Mouse (Mus musculus): Measurements from ENCODE around the gene Ano10. TPM values are rescaled to one million over a fixed set of nuclear protein-coding genes. Genes with fewer than 3 reads are reported as not detected.

Ano10 gene
- polyA plus RNA-seq, 1 experiment from 2014 or later, result 38.8 TPM

GRCm38 (mm10) chr9:122288416-122288815 is 5.8 kb downstream of the Ano10 start:
- Histone ChIP-seq H3K4me2 (replicated peaks) (no peak overlapping the region), H3K9me3 (replicated peaks) (no peaks in the 10 kb centered on the region), H3K27me3 (no peaks in the 10 kb centered on the region), H3K36me3 (no peaks in the 10 kb centered on the region), H3K4me3 (replicated peaks) (no peak overlapping the region), H3K4me1 (peaks cover 13% of the 10 kb centered on the region), H3K9ac (no peak overlapping the region), H3K27ac (replicated peaks) (no peak overlapping the region)
- 67% methylated on average over 3 of the region's 3 CpGs for WGBS
- no peak for ATAC-seq (ENCODE audit: insufficient number of reproducible peaks, low FRiP score, low TSS enrichment, low read depth)

GRCm38 (mm10) chr9:122287526-122287925 is 6.7 kb downstream of the Ano10 start:
- Histone ChIP-seq H3K27me3 (no peaks in the 10 kb centered on the region), H3K4me2 (replicated peaks) (no peak overlapping the region), H3K9me3 (replicated peaks) (no peaks in the 10 kb centered on the region), H3K4me1 (peaks cover 7% of the 10 kb centered on the region), H3K36me3 (no peaks in the 10 kb centered on the region), H3K9ac (no peak overlapping the region), H3K27ac (replicated peaks) (no peak overlapping the region), H3K4me3 (replicated peaks) (no peak overlapping the region)
- ATAC-seq (ENCODE audit: insufficient number of reproducible peaks, low FRiP score, low TSS enrichment, low read depth), result no peak
- WGBS, result 95% methylated on average over 3 of the region's 3 CpGs

- no peak overlapping the region for H3K4me3 ChIP-seq (replicated peaks)
- H3K27ac ChIP-seq (replicated peaks), result no peak overlapping the region
- H3K4me2 ChIP-seq (replicated peaks), result no peak overlapping the region
- no peak for ATAC-seq (ENCODE audit: insufficient number of reproducible peaks, low FRiP score, low TSS enrichment, low read depth)
- no peaks in the 10 kb centered on the region for H3K36me3 ChIP-seq
- peaks cover 7% of the 10 kb centered on the region for H3K4me1 ChIP-seq
- H3K9ac ChIP-seq, result no peak overlapping the region
- H3K9me3 ChIP-seq (replicated peaks), result no peaks in the 10 kb centered on the region
- no peaks in the 10 kb centered on the region for H3K27me3 ChIP-seq
- 25% methylated on average over 4 of the region's 4 CpGs for WGBS
Measured at GRCm38 (mm10) chr9:122285833-122286310, 8.4 kb downstream of the Ano10 start.

- 23% methylated on average over 4 of the region's 11 CpGs for WGBS
- Histone ChIP-seq H3K27ac (replicated peaks) (no peak overlapping the region), H3K27me3 (no peaks in the 10 kb centered on the region), H3K4me3 (replicated peaks) (no peak overlapping the region), H3K9me3 (replicated peaks) (no peaks in the 10 kb centered on the region), H3K9ac (no peak overlapping the region), H3K36me3 (no peaks in the 10 kb centered on the region), H3K4me2 (replicated peaks) (no peak overlapping the region), H3K4me1 (peaks cover 7% of the 10 kb centered on the region)
- ATAC-seq (ENCODE audit: insufficient number of reproducible peaks, low FRiP score, low TSS enrichment, low read depth), result no peak
Measured at GRCm38 (mm10) chr9:122285146-122285832, 8.9 kb downstream of the Ano10 start.

- no peak overlapping the region for H3K4me2 ChIP-seq (replicated peaks)
- H3K36me3 ChIP-seq, result no peaks in the 10 kb centered on the region
- no peak overlapping the region for H3K27ac ChIP-seq (replicated peaks)
- no peaks in the 10 kb centered on the region for H3K27me3 ChIP-seq
- WGBS, result 49% methylated on average over 2 of the region's 2 CpGs
- H3K4me1 ChIP-seq, result peaks cover 7% of the 10 kb centered on the region; the same call in 1 of the 2 replicates
- H3K4me3 ChIP-seq (replicated peaks), result no peak overlapping the region
- H3K9ac ChIP-seq, result no peak overlapping the region
- no peaks in the 10 kb centered on the region for H3K9me3 ChIP-seq (replicated peaks)
- no peak for ATAC-seq (ENCODE audit: insufficient number of reproducible peaks, low FRiP score, low TSS enrichment, low read depth)
Measured at GRCm38 (mm10) chr9:122284696-122285095, 9.5 kb downstream of the Ano10 start.

GRCm38 (mm10) chr9:122281004-122281403 is 13.2 kb downstream of the Ano10 start:
- Histone ChIP-seq H3K27me3 (no peaks in the 10 kb centered on the region), H3K4me3 (replicated peaks) (no peak overlapping the region), H3K4me2 (replicated peaks) (no peak overlapping the region), H3K36me3 (no peaks in the 10 kb centered on the region; the same call in 1 of the 2 replicates), H3K4me1 (peaks cover 6% of the 10 kb centered on the region; the same call in 1 of the 2 replicates), H3K27ac (replicated peaks) (no peak overlapping the region), H3K9ac (no peak overlapping the region), H3K9me3 (replicated peaks) (no peaks in the 10 kb centered on the region)
- 85% methylated on average over 4 of the region's 4 CpGs for WGBS
- ATAC-seq (ENCODE audit: insufficient number of reproducible peaks, low FRiP score, low TSS enrichment, low read depth), result no peak

- no peak overlapping the region for H3K4me2 ChIP-seq (replicated peaks)
- H3K4me1 ChIP-seq, result no peaks in the 10 kb centered on the region
- no peak overlapping the region for H3K9ac ChIP-seq
- H3K27ac ChIP-seq (replicated peaks), result no peak overlapping the region
- ATAC-seq (ENCODE audit: insufficient number of reproducible peaks, low FRiP score, low TSS enrichment, low read depth), result no peak
- no peaks in the 10 kb centered on the region for H3K9me3 ChIP-seq (replicated peaks)
- no peak overlapping the region for H3K4me3 ChIP-seq (replicated peaks)
- H3K27me3 ChIP-seq, result no peaks in the 10 kb centered on the region
- peaks cover 19% of the 10 kb centered on the region; the same call in 1 of the 2 replicates for H3K36me3 ChIP-seq
- 95% methylated on average over 2 of the region's 2 CpGs for WGBS
Measured at GRCm38 (mm10) chr9:122276665-122277064, 17.6 kb downstream of the Ano10 start.

- Histone ChIP-seq H3K4me3 (replicated peaks) (no peak overlapping the region), H3K4me1 (no peaks in the 10 kb centered on the region), H3K27me3 (no peaks in the 10 kb centered on the region), H3K9me3 (replicated peaks) (no peaks in the 10 kb centered on the region), H3K4me2 (replicated peaks) (no peak overlapping the region), H3K9ac (no peak overlapping the region), H3K36me3 (peaks cover 19% of the 10 kb centered on the region; the same call in 1 of the 2 replicates), H3K27ac (replicated peaks) (no peak overlapping the region)
- no peak for ATAC-seq (ENCODE audit: insufficient number of reproducible peaks, low FRiP score, low TSS enrichment, low read depth)
- 88% methylated on average over 4 of the region's 4 CpGs for WGBS
Measured at GRCm38 (mm10) chr9:122276134-122276533, 18.1 kb downstream of the Ano10 start.

- Histone ChIP-seq H3K36me3 (peaks cover 22% of the 10 kb centered on the region; the same call in 1 of the 2 replicates), H3K4me3 (replicated peaks) (no peak overlapping the region), H3K27ac (replicated peaks) (no peak overlapping the region), H3K4me2 (replicated peaks) (no peak overlapping the region), H3K4me1 (no peaks in the 10 kb centered on the region), H3K27me3 (no peaks in the 10 kb centered on the region), H3K9ac (no peak overlapping the region), H3K9me3 (replicated peaks) (no peaks in the 10 kb centered on the region)
- WGBS, result 58% methylated on average over 4 of the region's 4 CpGs
- ATAC-seq (ENCODE audit: insufficient number of reproducible peaks, low FRiP score, low TSS enrichment, low read depth), result no peak
Measured at GRCm38 (mm10) chr9:122274346-122274745, 19.9 kb downstream of the Ano10 start.

- Histone ChIP-seq H3K27ac (replicated peaks) (no peak overlapping the region), H3K27me3 (no peaks in the 10 kb centered on the region), H3K4me3 (replicated peaks) (no peak overlapping the region), H3K4me2 (replicated peaks) (no peak overlapping the region), H3K9ac (no peak overlapping the region), H3K4me1 (no peaks in the 10 kb centered on the region), H3K9me3 (replicated peaks) (no peaks in the 10 kb centered on the region), H3K36me3 (peaks cover 22% of the 10 kb centered on the region; the same call in 1 of the 2 replicates)
- no peak for ATAC-seq (ENCODE audit: insufficient number of reproducible peaks, low FRiP score, low TSS enrichment, low read depth)
- WGBS, result 85% methylated on average over 4 of the region's 4 CpGs
Measured at GRCm38 (mm10) chr9:122273879-122274278, 20.3 kb downstream of the Ano10 start.

- 54% methylated on average over 4 of the region's 4 CpGs for WGBS
- Histone ChIP-seq H3K4me1 (no peaks in the 10 kb centered on the region), H3K4me3 (replicated peaks) (no peak overlapping the region), H3K27me3 (no peaks in the 10 kb centered on the region), H3K9ac (no peak overlapping the region), H3K4me2 (replicated peaks) (no peak overlapping the region), H3K27ac (replicated peaks) (no peak overlapping the region), H3K36me3 (peaks cover 22% of the 10 kb centered on the region; the same call in 1 of the 2 replicates), H3K9me3 (replicated peaks) (no peaks in the 10 kb centered on the region)
- ATAC-seq (ENCODE audit: insufficient number of reproducible peaks, low FRiP score, low TSS enrichment, low read depth), result no peak
Measured at GRCm38 (mm10) chr9:122271866-122272265, 22.4 kb downstream of the Ano10 start.

- Histone ChIP-seq H3K27me3 (no peaks in the 10 kb centered on the region), H3K4me3 (replicated peaks) (no peak overlapping the region), H3K36me3 (peaks cover 27% of the 10 kb centered on the region; the same call in 1 of the 2 replicates), H3K9ac (no peak overlapping the region), H3K9me3 (replicated peaks) (no peaks in the 10 kb centered on the region), H3K4me1 (no peaks in the 10 kb centered on the region), H3K4me2 (replicated peaks) (no peak overlapping the region), H3K27ac (replicated peaks) (no peak overlapping the region)
- WGBS, result 87% methylated on average over 3 of the region's 3 CpGs
- ATAC-seq (ENCODE audit: insufficient number of reproducible peaks, low FRiP score, low TSS enrichment, low read depth), result no peak
Measured at GRCm38 (mm10) chr9:122271318-122271717, 22.9 kb downstream of the Ano10 start.
